Comparison of ENCODE assay signal across 12 mouse cellular contexts in the genomic region with DNA sequence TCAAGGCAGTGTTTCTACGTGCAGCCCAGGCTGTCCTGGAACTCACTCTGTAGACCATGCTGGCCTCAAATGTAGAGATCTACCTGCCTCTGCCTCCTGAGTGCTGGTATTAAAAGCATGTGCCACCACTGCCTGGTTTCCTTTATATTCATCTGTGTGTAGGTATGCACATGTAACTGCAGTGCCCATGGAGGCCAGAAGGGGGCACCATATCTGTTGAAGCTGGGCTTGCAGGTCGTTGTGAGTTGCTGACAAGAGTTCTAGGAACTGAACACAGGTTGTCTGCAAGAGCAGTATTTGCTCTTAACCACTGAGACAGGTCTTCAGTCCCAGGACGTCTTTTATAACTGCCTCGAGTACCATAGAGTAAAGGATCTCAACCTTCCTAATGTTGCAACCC. TPM values are rescaled to one million over a fixed set of nuclear protein-coding genes. Genes with fewer than 3 reads are reported as not detected.
DNase-seq lines count a peak whose midpoint lies in the region; ATAC-seq and TF ChIP-seq lines count a peak whose summit lies in the region.
"Had no signal": no experiment of that assay in that cellular context is flagged by ENCODE, and none has a peak within 500 bp of the region (broad histone marks: within the 10 kb centered on the region; RNA-seq: fewer than 3 reads in every experiment).

No protein-coding gene starts in this region.

- H3K27me3 ChIP-seq in forebrain, embryonic 11.5 days (ENCODE audit: control insufficient read depth, insufficient read depth, low read length), result no peaks in the 10 kb centered on the region
- H3K27me3 ChIP-seq in forebrain, embryonic 14.5 days (replicated peaks; ENCODE audit: control insufficient read depth, insufficient read depth, low read length), result no peaks in the 10 kb centered on the region
- no peaks in the 10 kb centered on the region for H3K27me3 ChIP-seq in lung, embryonic 14.5 days (ENCODE audit: insufficient read depth, low read length)
- H3K27me3 ChIP-seq: forebrain, embryonic 15.5 days; kidney, embryonic 15.5 days had no signal

- 80% methylated on average over 4 of the region's 4 CpGs for WGBS in forebrain, embryonic 11.5 days
- 76% methylated on average over 4 of the region's 4 CpGs for WGBS in forebrain, embryonic 14.5 days
- WGBS in lung, embryonic 14.5 days, result 74% methylated on average over 4 of the region's 4 CpGs

- DNase-seq in forebrain, embryonic 11.5 days (ENCODE audit: low spot score), result peak; percentile 53
- DNase-seq in forebrain, embryonic 14.5 days (ENCODE audit: low spot score), result no peak
- DNase-seq in lung, embryonic 14.5 days, result no peak
- no peak for DNase-seq in lung, postnatal 10 days
- DNase-seq in c-Kit-negative CD71-positive TER-119-positive erythroid progenitor cells, embryonic 14.5 days (ENCODE audit: low read depth, low spot score), result peak; percentile 5
- peak; percentile 42 to 46 for DNase-seq in thymus, postnatal 36 days
- no peak for DNase-seq in urinary bladder, postnatal 4 days (ENCODE audit: low spot score in 2 of 2)
- no peak for DNase-seq in heart, postnatal 36 days

- H3K4me3 ChIP-seq in forebrain, embryonic 11.5 days (ENCODE audit: low read depth, low read length), result no peak overlapping the region
- no peak overlapping the region for H3K4me3 ChIP-seq in forebrain, embryonic 14.5 days (ENCODE audit: low read depth, low read length)
- no peak overlapping the region for H3K4me3 ChIP-seq in lung, embryonic 14.5 days (ENCODE audit: low read depth, low read length)
- H3K4me3 ChIP-seq: forebrain, embryonic 15.5 days; kidney, embryonic 15.5 days had no signal

- H3K36me3 ChIP-seq in forebrain, embryonic 11.5 days (ENCODE audit: control insufficient read depth, insufficient read depth, low read length), result no peaks in the 10 kb centered on the region
- no peaks in the 10 kb centered on the region for H3K36me3 ChIP-seq in forebrain, embryonic 14.5 days (ENCODE audit: control insufficient read depth, insufficient read depth, low read length)
- H3K36me3 ChIP-seq in lung, embryonic 14.5 days (ENCODE audit: insufficient read depth), result no peaks in the 10 kb centered on the region
- H3K36me3 ChIP-seq: forebrain, embryonic 15.5 days; G1E; kidney, embryonic 15.5 days had no signal

- no peak overlapping the region for H3K9ac ChIP-seq in forebrain, embryonic 11.5 days (ENCODE audit: low read length)
- H3K9ac ChIP-seq in forebrain, embryonic 14.5 days (ENCODE audit: low read length), result no peak overlapping the region
- H3K9ac ChIP-seq in lung, embryonic 14.5 days, result no peak overlapping the region
- H3K9ac ChIP-seq: forebrain, embryonic 15.5 days; kidney, embryonic 15.5 days had no signal

- H3K27ac ChIP-seq in forebrain, embryonic 11.5 days (ENCODE audit: low read depth, low read length), result no peak overlapping the region
- H3K27ac ChIP-seq in forebrain, embryonic 14.5 days (ENCODE audit: low read depth, low read length), result no peak overlapping the region
- H3K27ac ChIP-seq in lung, embryonic 14.5 days (ENCODE audit: low read depth), result no peak overlapping the region
- H3K27ac ChIP-seq: forebrain, embryonic 15.5 days; kidney, embryonic 15.5 days; macrophage had no signal

- no peaks in the 10 kb centered on the region for H3K9me3 ChIP-seq in forebrain, embryonic 11.5 days (ENCODE audit: control insufficient read depth, low read length)
- no peaks in the 10 kb centered on the region for H3K9me3 ChIP-seq in forebrain, embryonic 14.5 days (replicated peaks; ENCODE audit: control insufficient read depth, low read length)
- no peaks in the 10 kb centered on the region for H3K9me3 ChIP-seq in lung, embryonic 14.5 days (ENCODE audit: low read depth, low read length)
- H3K9me3 ChIP-seq: forebrain, embryonic 15.5 days; kidney, embryonic 15.5 days had no signal

- no peak overlapping the region for H3K4me2 ChIP-seq in forebrain, embryonic 11.5 days (ENCODE audit: low read depth, low read length, severe bottlenecking)
- no peak overlapping the region for H3K4me2 ChIP-seq in forebrain, embryonic 14.5 days (ENCODE audit: low read length)
- H3K4me2 ChIP-seq in lung, embryonic 14.5 days, result no peak overlapping the region
- H3K4me2 ChIP-seq: forebrain, embryonic 15.5 days; kidney, embryonic 15.5 days had no signal

- no peak for ATAC-seq in forebrain, embryonic 11.5 days (replicated peaks; ENCODE audit: low FRiP score)
- no peak for ATAC-seq in forebrain, embryonic 14.5 days
- no peak for ATAC-seq in lung, embryonic 14.5 days (ENCODE audit: insufficient read depth)
- ATAC-seq: forebrain, embryonic 15.5 days had no signal

- no peaks in the 10 kb centered on the region for H3K4me1 ChIP-seq in forebrain, embryonic 11.5 days (replicated peaks; ENCODE audit: control insufficient read depth, insufficient read depth, low read length)
- H3K4me1 ChIP-seq in forebrain, embryonic 14.5 days (ENCODE audit: control insufficient read depth, insufficient read depth, low read length), result no peaks in the 10 kb centered on the region
- no peaks in the 10 kb centered on the region for H3K4me1 ChIP-seq in lung, embryonic 14.5 days (ENCODE audit: insufficient read depth)
- H3K4me1 ChIP-seq: forebrain, embryonic 15.5 days; kidney, embryonic 15.5 days had no signal

- intact Hi-C loops in heart, postnatal 36 days (cut with DNase I), result no loop called here

- peak; percentile 38 for TF ChIP-seq CTCF in lung, embryonic 14.5 days (IDR thresholded peaks at IDR 0.05; ENCODE audit: low read depth)

RNA-seq across cellular contexts. Expression of a gene that starts 2.6 kb away (rescaled TPM):
- polyA plus RNA-seq in forebrain, embryonic 11.5 days (2014; fragmentation: Nextera tagmentation; extraction: Ambion mirVana), result 0.23 TPM in 1 of 2 replicates, not detected in the other
- polyA plus RNA-seq in forebrain, embryonic 14.5 days (2014; fragmentation: Nextera tagmentation; extraction: Ambion mirVana), result 0.10 TPM in 1 of 2 replicates, not detected in the other
- polyA plus RNA-seq in lung, embryonic 14.5 days (2014; fragmentation: Nextera tagmentation; extraction: Ambion mirVana), result 0.25 and 0.37 TPM in 2 replicates
- under 1 TPM; 0.19 to 0.56 TPM for total RNA-seq in heart, postnatal 36 days (2021)
- total RNA-seq: G1E had no signal
- polyA plus RNA-seq: G1E had no signal

Comparison
In these comparisons a context has a peak if more than half of its experiments do, and no peak if none do; other contexts are left out.
1. DNase-seq: peak in forebrain, embryonic 11.5 days (single experiment), c-Kit-negative CD71-positive TER-119-positive erythroid progenitor cells, embryonic 14.5 days (single experiment) and thymus, postnatal 36 days (2 of 2); none in forebrain, embryonic 14.5 days (single experiment), lung, embryonic 14.5 days (single experiment), lung, postnatal 10 days (single experiment), urinary bladder, postnatal 4 days (0 of 2) and heart, postnatal 36 days (0 of 2).